Mouse (Mus musculus) liver, adult 2 months (tissue): ENCODE data around the gene Pir.

Source experiments
- CTCF ChIP-seq: fragments of 200-500 bp; IDR thresholded peaks from 2 replicates; pipeline ENCODE4 v1.5.1; 2011; ENCODE audit warnings: low read depth, low read length, control low read depth
- POLR2A ChIP-seq: fragments of 200-500 bp; IDR thresholded peaks from 2 replicates; pipeline ENCODE4 v1.6.1; 2011; ENCODE audit warnings: low read length, control low read depth; ENCODE audit not compliant: insufficient read depth; ENCODE audit errors: extremely low read depth

- TF ChIP-seq CTCF (no peak), POLR2A (no peak)
These were observed 136.0 kb downstream of the Pir start for GRCm38 (mm10) chrX:164405080-164405649.
